Mouse (Mus musculus): ENCODE results near the gene Bhlhb9.
A peak's percentile ranks its signal among the peaks of the same experiment; 100 is the strongest.

Gene Bhlhb9

GRCm38 (mm10) chrX:135886234-135886585, 88.8 kb downstream of the Bhlhb9 start:
- no peak for DNase-seq (ENCODE audit: low read depth, low spot score)

GRCm38 (mm10) chrX:135916580-135916979, 119.2 kb downstream of the Bhlhb9 start:
- no peak for DNase-seq (ENCODE audit: low read depth, low spot score)

- no peak for DNase-seq (ENCODE audit: low read depth, low spot score)
Measured at GRCm38 (mm10) chrX:135917116-135917515, 119.7 kb downstream of the Bhlhb9 start.

- DNase-seq (ENCODE audit: low read depth, low spot score): peak; percentile 39
Measured at GRCm38 (mm10) chrX:135922162-135922561, 124.8 kb downstream of the Bhlhb9 start.

DNA sequence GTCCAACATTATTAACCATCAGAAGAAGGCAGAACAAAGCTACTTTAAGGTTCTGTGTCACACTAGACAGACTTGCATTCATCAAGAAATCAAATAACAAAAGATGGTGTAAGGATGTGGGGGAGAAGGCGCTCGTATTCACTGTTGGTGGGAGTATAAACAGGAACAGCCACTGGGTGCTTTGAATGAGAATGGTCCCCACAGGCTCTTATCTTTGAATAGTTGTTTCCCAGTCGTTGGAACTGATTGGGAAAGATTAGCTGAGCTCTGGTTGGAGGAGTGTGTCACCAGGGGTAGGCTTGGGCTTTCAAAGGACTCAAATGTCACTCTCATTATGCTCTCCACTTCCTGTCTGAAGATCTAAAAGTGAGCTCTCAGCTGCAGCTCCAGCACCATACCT, 128.5 kb downstream of the Bhlhb9 start:
- DNase-seq (ENCODE audit: low read depth, low spot score): no peak

DNA sequence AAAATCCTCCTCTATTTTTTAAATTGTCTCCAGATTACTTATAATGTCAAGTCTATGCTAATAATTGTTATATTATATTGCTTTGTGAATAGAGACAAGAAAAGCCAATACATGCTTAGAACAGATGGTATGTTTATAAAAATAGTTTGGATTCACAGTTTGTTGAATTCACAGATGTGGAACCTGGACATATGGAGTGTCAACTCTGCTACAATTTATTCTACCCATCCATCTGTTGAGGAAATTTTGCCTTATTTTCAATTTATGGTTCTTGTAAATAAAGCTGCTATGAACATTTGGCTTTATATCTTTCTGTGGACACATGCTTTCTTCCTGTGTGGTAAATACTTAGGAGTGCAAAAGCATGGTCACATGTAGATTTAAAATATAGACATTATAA, 131.2 kb downstream of the Bhlhb9 start:
- DNase-seq (ENCODE audit: low read depth, low spot score): peak; percentile 27

DNA sequence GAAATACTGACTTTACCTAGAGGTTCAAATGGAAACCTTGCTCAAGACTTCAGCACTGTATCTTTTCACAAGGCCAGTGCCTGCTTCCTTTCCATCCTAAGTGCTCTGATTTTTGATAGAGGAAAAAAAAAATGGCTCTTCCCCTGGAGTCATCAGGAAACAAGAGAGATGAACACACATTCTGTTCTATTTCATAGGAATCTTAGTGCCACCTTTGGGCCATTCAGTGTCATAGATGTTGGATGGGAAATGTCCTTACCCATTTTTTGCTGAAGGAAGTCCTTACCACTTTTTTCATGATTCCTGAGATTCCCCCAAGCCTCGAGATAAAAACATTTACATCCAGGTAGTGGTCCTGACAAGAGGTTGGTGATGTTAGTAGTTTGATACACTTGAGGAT, 139.1 kb downstream of the Bhlhb9 start:
- DNase-seq (ENCODE audit: low read depth, low spot score): no peak
